Mouse (Mus musculus) left cerebral cortex, adult 9 months (tissue): Measurements from ENCODE around the gene Efcab9.

Experiments
- DNase-seq, 2 experiments: peaks; one replicate each; pipeline ENCODE4 v3.0.0; 2022; ENCODE audit warnings: low spot score in 2 of 2

Gene Efcab9

GRCm38 (mm10) chr11:32531871-32532764 is at the start of gene Efcab9:
Gene Efcab9, minus strand, starts transcription at chr11:32532081.
- DNase-seq = no peak

GRCm38 (mm10) chr11:32581031-32581430 is 49.1 kb upstream of the Efcab9 start:
- DNase-seq = no peak

- peak; percentile 48 to 64 for DNase-seq
Observed at GRCm38 (mm10) chr11:32580305-32580947, 48.5 kb upstream of the Efcab9 start.

- DNase-seq = no peak
Observed at GRCm38 (mm10) chr11:32576760-32577050, 44.8 kb upstream of the Efcab9 start.

GRCm38 (mm10) chr11:32575964-32576759 is 44.3 kb upstream of the Efcab9 start:
- no peak for DNase-seq

GRCm38 (mm10) chr11:32573669-32574068 is 41.8 kb upstream of the Efcab9 start:
- no peak for DNase-seq

- no peak for DNase-seq
Observed at GRCm38 (mm10) chr11:32571103-32571502, 39.2 kb upstream of the Efcab9 start.

- DNase-seq = no peak
Observed at GRCm38 (mm10) chr11:32568637-32569293, 36.9 kb upstream of the Efcab9 start.

GRCm38 (mm10) chr11:32568060-32568459 is 36.2 kb upstream of the Efcab9 start:
- no peak for DNase-seq

- no peak for DNase-seq
Observed at GRCm38 (mm10) chr11:32567000-32567855, 35.3 kb upstream of the Efcab9 start.

- no peak for DNase-seq
Observed at GRCm38 (mm10) chr11:32566184-32566583, 34.3 kb upstream of the Efcab9 start.

- DNase-seq = no peak
Observed at GRCm38 (mm10) chr11:32565088-32565487, 33.2 kb upstream of the Efcab9 start.

- no peak for DNase-seq
Observed at GRCm38 (mm10) chr11:32564629-32565028, 32.7 kb upstream of the Efcab9 start.

- DNase-seq = no peak
Observed at GRCm38 (mm10) chr11:32563660-32564059, 31.8 kb upstream of the Efcab9 start.

GRCm38 (mm10) chr11:32562706-32563105 is 30.8 kb upstream of the Efcab9 start:
- no peak for DNase-seq

- DNase-seq = no peak
Observed at GRCm38 (mm10) chr11:32561465-32562355, 29.8 kb upstream of the Efcab9 start.

- no peak for DNase-seq
Observed at GRCm38 (mm10) chr11:32560015-32560770, 28.3 kb upstream of the Efcab9 start.

- DNase-seq = no peak
Observed at GRCm38 (mm10) chr11:32558677-32559076, 26.8 kb upstream of the Efcab9 start.

- no peak for DNase-seq
Observed at GRCm38 (mm10) chr11:32558026-32558425, 26.1 kb upstream of the Efcab9 start.
